Mouse (Mus musculus) forebrain, embryonic 10.5 days (tissue): ENCODE results near the gene Gm17622. TPM values are rescaled to one million over a fixed set of nuclear protein-coding genes. Genes with fewer than 3 reads are reported as not detected.

ENCODE experiments used
- DNase-seq: peaks from one replicate; pipeline ENCODE4 v3.0.0-alpha.2; 2017; ENCODE audit warnings: low spot score; ENCODE audit errors: extremely low spot score
- H3K27ac ChIP-seq: fragments of 300-500 bp; sonication (generic); 2 replicates; pipeline ENCODE4 v1.5.1; 2016; ENCODE audit warnings: mild to moderate bottlenecking
- H3K27me3 ChIP-seq: fragments of 300-500 bp; sonication (generic); 2 replicates; pipeline ENCODE4 v1.6.1; 2016; ENCODE audit warnings: mild to moderate bottlenecking; ENCODE audit not compliant: poor library complexity, severe bottlenecking
- H3K36me3 ChIP-seq: fragments of 300-500 bp; sonication (generic); replicated peaks from 2 replicates; pipeline ENCODE4 v1.6.1; 2016; ENCODE audit warnings: mild to moderate bottlenecking, moderate library complexity
- H3K4me1 ChIP-seq: fragments of 300-500 bp; sonication (generic); 2 replicates; pipeline ENCODE4 v1.6.1; 2016
- H3K4me3 ChIP-seq: fragments of 300-500 bp; sonication (generic); 2 replicates; pipeline ENCODE4 v1.5.1; 2016; ENCODE audit warnings: mild to moderate bottlenecking, moderate library complexity
- H3K9me3 ChIP-seq: fragments of 300-500 bp; sonication (generic); 2 replicates; pipeline ENCODE4 v1.6.1; 2016; ENCODE audit warnings: mild to moderate bottlenecking, moderate library complexity
- WGBS: fragments of 180-500 bp; shearing (Covaris S2); methylation state at CpG from one replicate; pipeline ENCODE4 v1.1.7; 2016; 5-methylcytosine and 5-hydroxymethylcytosine counted together
- polyA plus RNA-seq: library from polyadenylated mRNA; unstranded; fragments of >200 nt; fragmentation: Nextera tagmentation; extraction: Ambion mirVana; gene quantifications from 2 replicates; pipeline ENCODE4 v1.2.1, GENCODE M21; 2016

The Gm17622 gene
- polyA plus RNA-seq, 1 experiment from 2014 or later, result not detected

GRCm38 (mm10) chr13:96514154-96514942, 23.8 kb downstream of the Gm17622 start:
- peaks cover 3% of the 10 kb centered on the region for H3K36me3 ChIP-seq
- no peak for DNase-seq
- WGBS, result 87% methylated on average over 5 of the region's 5 CpGs
- no peaks in the 10 kb centered on the region for H3K9me3 ChIP-seq
- H3K27ac ChIP-seq, result no peak overlapping the region
- no peak overlapping the region for H3K4me3 ChIP-seq
- H3K27me3 ChIP-seq, result no peaks in the 10 kb centered on the region
- H3K4me1 ChIP-seq, result no peaks in the 10 kb centered on the region

DNA sequence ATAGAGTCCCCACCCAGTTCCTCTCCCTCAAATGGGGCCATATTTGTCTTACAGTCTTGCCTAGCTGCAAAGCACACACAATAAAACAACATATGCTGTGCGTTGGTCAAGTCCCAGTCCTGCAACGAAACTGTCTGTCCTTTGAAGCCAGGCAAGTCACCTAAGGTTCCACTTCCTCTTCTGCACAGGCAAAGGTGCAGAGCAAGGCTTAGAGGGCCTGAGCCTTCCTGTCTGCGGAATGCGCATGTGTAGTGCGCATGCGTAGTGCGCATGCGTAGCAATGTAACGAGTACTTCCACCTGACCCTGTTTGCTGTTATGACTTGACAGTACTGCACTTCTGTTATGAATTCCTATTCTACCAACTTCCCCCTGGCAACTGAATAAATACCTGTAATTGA, 25.7 kb downstream of the Gm17622 start:
- no peak overlapping the region for H3K4me3 ChIP-seq
- H3K27ac ChIP-seq, result no peak overlapping the region
- 97% methylated on average over 9 of the region's 9 CpGs for WGBS
- no peaks in the 10 kb centered on the region for H3K9me3 ChIP-seq
- H3K36me3 ChIP-seq, result peaks cover 3% of the 10 kb centered on the region
- H3K27me3 ChIP-seq, result no peaks in the 10 kb centered on the region
- no peaks in the 10 kb centered on the region for H3K4me1 ChIP-seq
- no peak for DNase-seq

GRCm38 (mm10) chr13:96517335-96517734, 26.8 kb downstream of the Gm17622 start:
- no peak for DNase-seq
- Histone ChIP-seq H3K4me3 (no peak overlapping the region), H3K27me3 (no peaks in the 10 kb centered on the region), H3K27ac (no peak overlapping the region), H3K4me1 (no peaks in the 10 kb centered on the region), H3K9me3 (no peaks in the 10 kb centered on the region), H3K36me3 (peaks cover 3% of the 10 kb centered on the region)
- WGBS, result 95% methylated on average over 2 of the region's 2 CpGs

DNA sequence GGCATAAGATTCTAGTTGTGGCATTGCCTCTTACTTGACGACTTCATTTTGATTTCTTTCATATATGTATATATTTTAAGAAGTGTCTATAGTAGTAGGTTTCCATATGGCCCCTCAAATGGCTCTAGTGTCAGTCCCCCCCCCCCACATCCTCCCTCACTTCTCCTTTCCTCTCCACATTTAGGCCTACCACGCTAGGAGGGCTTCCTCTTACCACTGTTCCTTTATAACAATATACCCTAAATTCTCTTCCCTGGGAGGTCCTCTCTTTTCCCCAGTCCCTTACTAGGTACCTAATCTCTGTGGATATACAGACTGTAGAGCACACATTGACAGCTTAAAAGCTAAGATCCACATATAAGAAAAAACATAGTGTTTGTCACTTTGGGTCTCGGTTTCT, 30.8 kb downstream of the Gm17622 start:
- Histone ChIP-seq H3K4me1 (no peaks in the 10 kb centered on the region), H3K27me3 (no peaks in the 10 kb centered on the region), H3K27ac (no peak overlapping the region), H3K4me3 (no peak overlapping the region), H3K36me3 (peaks cover under 1% of the 10 kb centered on the region; the same call in 1 of the 2 replicates), H3K9me3 (no peaks in the 10 kb centered on the region)
- no peak for DNase-seq
- 93% methylated on average over 3 of the region's 3 CpGs for WGBS

GRCm38 (mm10) chr13:96527022-96527421, 36.5 kb downstream of the Gm17622 start:
- DNase-seq, result no peak
- 97% methylated on average over 3 of the region's 3 CpGs for WGBS
- Histone ChIP-seq H3K36me3 (peaks cover 16% of the 10 kb centered on the region; the same call in 1 of the 2 replicates), H3K27me3 (no peaks in the 10 kb centered on the region), H3K27ac (no peak overlapping the region), H3K4me1 (no peaks in the 10 kb centered on the region), H3K9me3 (no peaks in the 10 kb centered on the region; the same call in 1 of the 2 replicates), H3K4me3 (no peak overlapping the region)

DNA sequence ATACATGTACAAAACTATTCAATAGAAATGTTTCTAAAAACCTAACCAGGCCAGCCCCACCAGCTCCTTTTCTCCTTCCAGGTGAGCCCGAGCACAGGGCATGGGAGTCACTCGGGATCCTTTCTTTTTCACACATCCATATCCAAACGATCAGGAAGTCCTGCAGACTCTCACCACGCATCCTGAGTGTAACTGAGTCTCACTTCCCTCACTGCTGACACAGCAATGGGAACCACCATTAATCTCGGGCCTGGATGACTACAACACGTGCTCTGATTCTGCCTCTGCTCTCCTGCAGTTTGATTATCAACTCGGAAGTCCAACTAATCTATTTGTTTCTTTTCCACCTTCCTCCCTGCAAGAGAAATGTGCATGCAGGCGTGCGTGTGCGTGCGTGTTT, 37.3 kb downstream of the Gm17622 start:
- Histone ChIP-seq H3K9me3 (no peaks in the 10 kb centered on the region; the same call in 1 of the 2 replicates), H3K4me1 (no peaks in the 10 kb centered on the region), H3K27me3 (no peaks in the 10 kb centered on the region), H3K36me3 (peaks cover 16% of the 10 kb centered on the region; the same call in 1 of the 2 replicates), H3K4me3 (no peak overlapping the region), H3K27ac (no peak overlapping the region)
- 92% methylated on average over 11 of the region's 11 CpGs for WGBS
- no peak for DNase-seq

GRCm38 (mm10) chr13:96528776-96529175, 38.2 kb downstream of the Gm17622 start:
- DNase-seq, result no peak
- Histone ChIP-seq H3K36me3 (peaks cover 16% of the 10 kb centered on the region; the same call in 1 of the 2 replicates), H3K27me3 (no peaks in the 10 kb centered on the region), H3K9me3 (no peaks in the 10 kb centered on the region; the same call in 1 of the 2 replicates), H3K27ac (no peak overlapping the region), H3K4me3 (no peak overlapping the region), H3K4me1 (peaks cover 8% of the 10 kb centered on the region)
- WGBS, result 78% methylated on average over 3 of the region's 3 CpGs

GRCm38 (mm10) chr13:96529542-96529941, 39.0 kb downstream of the Gm17622 start:
- no peaks in the 10 kb centered on the region; the same call in 1 of the 2 replicates for H3K9me3 ChIP-seq
- H3K27me3 ChIP-seq, result no peaks in the 10 kb centered on the region
- H3K36me3 ChIP-seq, result peaks cover 16% of the 10 kb centered on the region; the same call in 1 of the 2 replicates
- no peak overlapping the region for H3K4me3 ChIP-seq
- no peak overlapping the region for H3K27ac ChIP-seq
- DNase-seq, result no peak
- 90% methylated on average over 3 of the region's 3 CpGs for WGBS
- peaks cover 8% of the 10 kb centered on the region for H3K4me1 ChIP-seq

GRCm38 (mm10) chr13:96530064-96530463, 39.5 kb downstream of the Gm17622 start:
- H3K4me1 ChIP-seq, result peaks cover 8% of the 10 kb centered on the region
- WGBS, result 94% methylated on average over 9 of the region's 9 CpGs
- H3K9me3 ChIP-seq, result no peaks in the 10 kb centered on the region; the same call in 1 of the 2 replicates
- no peak overlapping the region for H3K27ac ChIP-seq
- no peaks in the 10 kb centered on the region for H3K27me3 ChIP-seq
- no peak overlapping the region for H3K4me3 ChIP-seq
- DNase-seq, result no peak
- H3K36me3 ChIP-seq, result peaks cover 16% of the 10 kb centered on the region; the same call in 1 of the 2 replicates

DNA sequence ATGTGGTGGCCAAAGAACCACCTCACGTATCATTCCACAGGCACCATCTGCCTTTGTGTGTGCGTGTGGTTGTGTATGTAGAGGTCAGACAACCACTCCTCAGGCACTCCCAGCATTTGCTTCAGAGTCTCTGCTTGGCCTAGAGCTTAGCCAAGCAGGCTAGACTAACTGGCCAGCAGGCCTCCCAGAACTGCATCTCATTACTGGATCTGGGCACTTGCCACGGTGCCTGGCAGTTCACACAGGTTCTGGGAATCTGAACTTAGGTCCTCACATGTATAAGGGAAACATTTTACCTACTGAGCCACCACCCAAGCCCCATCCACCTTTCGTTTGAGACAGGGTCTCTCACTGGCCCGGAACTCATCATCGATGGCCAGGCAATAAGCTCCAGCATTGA, 41.6 kb downstream of the Gm17622 start:
- Histone ChIP-seq H3K4me3 (no peak overlapping the region), H3K9me3 (no peaks in the 10 kb centered on the region; the same call in 1 of the 2 replicates), H3K27ac (no peak overlapping the region), H3K36me3 (peaks cover 16% of the 10 kb centered on the region; the same call in 1 of the 2 replicates), H3K4me1 (peaks cover 8% of the 10 kb centered on the region), H3K27me3 (no peaks in the 10 kb centered on the region)
- 93% methylated on average over 6 of the region's 6 CpGs for WGBS
- no peak for DNase-seq

- no peak for DNase-seq
- H3K36me3 ChIP-seq, result peaks cover 11% of the 10 kb centered on the region; the same call in 1 of the 2 replicates
- no peaks in the 10 kb centered on the region; the same call in 1 of the 2 replicates for H3K9me3 ChIP-seq
- no peak overlapping the region for H3K4me3 ChIP-seq
- H3K27me3 ChIP-seq, result no peaks in the 10 kb centered on the region
- peaks cover 8% of the 10 kb centered on the region for H3K4me1 ChIP-seq
- WGBS, result 62% methylated on average over 2 of the region's 2 CpGs
- no peak overlapping the region for H3K27ac ChIP-seq
Measured at GRCm38 (mm10) chr13:96533742-96534141, 43.2 kb downstream of the Gm17622 start.

DNA sequence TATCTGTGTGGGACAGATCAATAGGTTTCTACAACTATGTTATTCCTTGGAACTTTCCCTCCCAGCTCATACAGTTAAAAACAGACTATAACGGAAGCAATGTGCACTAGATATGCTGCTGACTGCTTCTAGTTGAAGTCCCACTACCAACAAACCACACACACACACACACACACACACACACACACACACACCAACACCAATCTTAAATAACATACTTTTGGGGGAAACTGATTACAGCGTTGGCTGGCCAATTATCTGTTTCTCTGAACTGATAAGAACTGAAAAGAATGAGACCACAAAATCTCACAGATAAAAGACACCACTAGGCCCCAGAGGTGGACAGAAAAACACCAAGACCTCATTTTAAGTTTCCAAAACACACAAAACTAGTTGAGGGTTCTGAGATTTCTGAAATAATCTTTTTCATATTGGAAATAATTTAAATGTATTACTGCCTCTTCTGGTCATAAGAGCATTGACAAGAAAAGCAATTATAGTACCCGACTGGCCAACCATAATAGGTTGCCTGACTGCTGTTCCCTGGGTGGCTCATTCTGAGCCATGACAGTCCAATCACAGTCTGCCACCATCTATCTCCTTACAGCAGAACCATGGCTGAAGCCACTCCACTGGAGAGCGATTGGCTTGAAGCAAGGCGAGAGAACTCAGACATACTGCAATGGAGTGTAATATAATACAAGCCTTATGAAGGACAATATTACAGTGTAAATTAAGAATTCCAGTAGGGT, 46.5 kb downstream of the Gm17622 start:
- H3K4me3 ChIP-seq, result no peak overlapping the region
- no peaks in the 10 kb centered on the region for H3K36me3 ChIP-seq
- WGBS, result 89% methylated on average over 5 of the region's 5 CpGs
- no peak for DNase-seq
- H3K27ac ChIP-seq, result no peak overlapping the region
- no peaks in the 10 kb centered on the region for H3K9me3 ChIP-seq
- H3K4me1 ChIP-seq, result peaks cover 15% of the 10 kb centered on the region
- no peaks in the 10 kb centered on the region for H3K27me3 ChIP-seq

DNA sequence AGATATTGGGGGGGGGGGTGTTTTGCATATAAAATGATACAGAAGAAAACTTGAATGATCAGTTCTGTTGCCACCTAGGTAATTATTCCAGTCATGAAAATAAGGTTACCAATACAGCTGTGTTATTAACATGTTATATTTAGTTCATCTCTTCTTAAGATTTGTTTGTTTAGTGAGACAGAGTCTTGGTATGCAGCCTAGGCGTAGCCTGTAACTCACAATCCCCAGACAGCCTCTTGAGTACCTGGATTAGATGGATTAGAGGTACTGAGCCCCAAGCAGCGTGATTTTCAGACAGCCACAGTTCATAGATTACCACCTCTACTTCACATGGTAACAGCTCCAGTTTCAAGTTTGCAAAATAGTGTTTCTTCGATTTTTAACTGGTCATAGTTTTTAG, 47.6 kb downstream of the Gm17622 start:
- Histone ChIP-seq H3K36me3 (no peaks in the 10 kb centered on the region), H3K4me3 (no peak overlapping the region), H3K27ac (no peak overlapping the region), H3K9me3 (no peaks in the 10 kb centered on the region), H3K27me3 (no peaks in the 10 kb centered on the region), H3K4me1 (peaks cover 14% of the 10 kb centered on the region)
- WGBS, result 82% methylated on average over 3 of the region's 3 CpGs
- DNase-seq, result no peak
